Mouse (Mus musculus) intestine, postnatal 0 days (tissue): ENCODE measurements around the gene Henmt1. TPM values are rescaled to one million over a fixed set of nuclear protein-coding genes. Genes with fewer than 3 reads are reported as not detected.

Source experiments
- ATAC-seq: fragments of 200-750 bp; cut with Nextera tagmentation; 2 replicates; pipeline ENCODE4 v1.8.0; 2017; ENCODE audit warnings: mild to moderate bottlenecking, moderate TSS enrichment, moderate library complexity
- H3K27ac ChIP-seq: fragments of 300-500 bp; sonication (generic); 2 replicates; pipeline ENCODE4 v1.5.1; 2014; ENCODE audit warnings: mild to moderate bottlenecking, low read depth, low read length, moderate library complexity
- H3K27me3 ChIP-seq: fragments of 300-500 bp; sonication (generic); replicated peaks from 2 replicates; pipeline ENCODE4 v1.6.1; 2014; ENCODE audit warnings: low read length, mixed read lengths; ENCODE audit not compliant: control insufficient read depth, insufficient read depth
- H3K36me3 ChIP-seq: fragments of 300-500 bp; sonication (generic); 2 replicates; pipeline ENCODE4 v1.6.1; 2014; ENCODE audit warnings: mild to moderate bottlenecking, moderate library complexity; ENCODE audit not compliant: control insufficient read depth, insufficient read depth
- H3K4me1 ChIP-seq: fragments of 300-500 bp; sonication (generic); replicated peaks from 2 replicates; pipeline ENCODE4 v1.6.1; 2014; ENCODE audit warnings: antibody characterized with exemption, low read length, mixed read lengths; ENCODE audit not compliant: control insufficient read depth, insufficient read depth
- H3K4me2 ChIP-seq: fragments of 300-500 bp; sonication (generic); replicated peaks from 2 replicates; pipeline ENCODE4 v1.6.1; 2014; ENCODE audit warnings: low read depth, mild to moderate bottlenecking, moderate library complexity
- H3K4me3 ChIP-seq: fragments of 300-500 bp; sonication (generic); 2 replicates; pipeline ENCODE4 v1.5.1; 2014; ENCODE audit warnings: low read depth, low read length
- H3K9ac ChIP-seq: fragments of 300-500 bp; sonication (generic); 2 replicates; pipeline ENCODE4 v1.6.1; 2014; ENCODE audit warnings: mild to moderate bottlenecking, low read depth, low read length
- H3K9me3 ChIP-seq: fragments of 300-500 bp; sonication (generic); 2 replicates; pipeline ENCODE4 v1.6.1; 2016; ENCODE audit warnings: mixed run types; ENCODE audit not compliant: control insufficient read depth
- CTCF ChIP-seq: sonication (generic); IDR thresholded peaks from 2 replicates; pipeline ENCODE4 v1.5.1; 2016; ENCODE audit warnings: low read depth, mild to moderate bottlenecking, control low read depth, antibody characterized with exemption, moderate library complexity
- WGBS: fragments of 180-500 bp; shearing (Covaris S2); extraction: QIAGEN DNeasy Blood & Tissue Kit; methylation state at CpG from one replicate; pipeline ENCODE4 v1.1.7; 2014; 5-methylcytosine and 5-hydroxymethylcytosine counted together
- polyA plus RNA-seq: library from polyadenylated mRNA; unstranded; fragments of >200 nt; fragmentation: Nextera tagmentation; extraction: Ambion mirVana; gene quantifications from 2 replicates; pipeline ENCODE4 v1.2.1, GENCODE M21; 2015

Gene Henmt1
- polyA plus RNA-seq, 1 experiment from 2014 or later, result 0.38 TPM

- no peaks in the 10 kb centered on the region for H3K4me1 ChIP-seq
- H3K9me3 ChIP-seq, result no peaks in the 10 kb centered on the region
- no peak overlapping the region for H3K4me3 ChIP-seq
- H3K36me3 ChIP-seq, result peaks cover 39% of the 10 kb centered on the region
- no peak for ATAC-seq
- TF ChIP-seq CTCF, result no peak
- H3K9ac ChIP-seq, result no peak overlapping the region
- H3K27me3 ChIP-seq, result no peaks in the 10 kb centered on the region
- H3K27ac ChIP-seq, result no peak overlapping the region
- WGBS, result 72% methylated on average over 5 of the region's 5 CpGs
- H3K4me2 ChIP-seq, result no peak overlapping the region
Observed at GRCm38 (mm10) chr3:108900681-108901080, 39.0 kb upstream of the Henmt1 start.

GRCm38 (mm10) chr3:108902038-108902437 is 37.6 kb upstream of the Henmt1 start:
- Histone ChIP-seq H3K9ac (no peak overlapping the region), H3K36me3 (peaks cover 51% of the 10 kb centered on the region), H3K4me3 (no peak overlapping the region), H3K27ac (no peak overlapping the region), H3K4me2 (no peak overlapping the region), H3K9me3 (no peaks in the 10 kb centered on the region), H3K27me3 (no peaks in the 10 kb centered on the region), H3K4me1 (no peaks in the 10 kb centered on the region)
- TF ChIP-seq CTCF, result peak; percentile 40
- ATAC-seq, result no peak
- 55% methylated on average over 2 of the region's 2 CpGs for WGBS

- 77% methylated on average over 6 of the region's 6 CpGs for WGBS
- Histone ChIP-seq H3K4me2 (no peak overlapping the region), H3K4me3 (no peak overlapping the region), H3K27me3 (no peaks in the 10 kb centered on the region), H3K4me1 (no peaks in the 10 kb centered on the region), H3K9me3 (no peaks in the 10 kb centered on the region), H3K9ac (no peak overlapping the region; the same call in 1 of the 2 replicates), H3K36me3 (peaks cover 60% of the 10 kb centered on the region), H3K27ac (no peak overlapping the region)
- no peak for ATAC-seq
- no peak for TF ChIP-seq CTCF
Observed at GRCm38 (mm10) chr3:108902934-108903333, 36.7 kb upstream of the Henmt1 start.

GRCm38 (mm10) chr3:108910303-108911080 is 29.2 kb upstream of the Henmt1 start:
- under 1% methylated on average over 31 of the region's 32 CpGs for WGBS
- peak overlapping the region; percentile 99 for H3K27ac ChIP-seq
- H3K4me3 ChIP-seq, result peak overlapping the region; percentile 73
- no peaks in the 10 kb centered on the region for H3K9me3 ChIP-seq
- peak overlapping the region; percentile 82 for H3K9ac ChIP-seq
- TF ChIP-seq CTCF, result no peak
- H3K27me3 ChIP-seq, result no peaks in the 10 kb centered on the region
- ATAC-seq, result 0 out of 2 replicates have a peak, but pooled peaks have one; percentile 0
- peak overlapping the region; percentile 90 for H3K4me2 ChIP-seq
- peaks cover 23% of the 10 kb centered on the region for H3K36me3 ChIP-seq
- no peaks in the 10 kb centered on the region for H3K4me1 ChIP-seq

DNA sequence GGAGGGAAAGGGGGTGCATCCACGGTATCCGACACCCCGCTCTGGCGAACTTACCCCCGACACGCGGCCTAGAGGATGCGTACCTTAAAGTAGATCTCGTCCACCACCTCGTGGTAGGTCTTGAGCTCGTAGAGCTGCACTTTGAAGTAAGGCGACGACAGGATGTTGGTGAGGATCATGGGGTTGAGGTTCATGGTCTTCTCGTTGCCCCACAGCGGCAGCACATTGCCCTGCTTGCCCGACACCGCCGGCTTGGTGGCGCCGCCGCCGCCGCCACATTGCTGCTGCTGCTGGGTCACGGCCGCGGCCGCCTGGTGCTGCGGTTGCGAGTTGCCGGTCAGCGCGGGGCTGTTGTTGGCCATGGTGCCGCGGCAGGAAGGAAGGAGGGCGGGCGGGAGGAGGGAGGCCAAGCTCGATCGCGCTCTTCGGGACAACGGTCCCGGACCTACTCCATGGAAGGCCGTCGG is 28.6 kb upstream of the Henmt1 start:
- ATAC-seq, result peak; percentile 88
- TF ChIP-seq CTCF, result peak; percentile 75
- Histone ChIP-seq H3K9ac (peak overlapping the region; percentile 82), H3K4me2 (peak overlapping the region; percentile 90), H3K27ac (peak overlapping the region; percentile 99), H3K27me3 (no peaks in the 10 kb centered on the region), H3K4me3 (peak overlapping the region; percentile 73), H3K9me3 (no peaks in the 10 kb centered on the region), H3K4me1 (no peaks in the 10 kb centered on the region), H3K36me3 (peaks cover 18% of the 10 kb centered on the region; the same call in 1 of the 2 replicates)
- WGBS, result under 1% methylated on average over 43 of the region's 44 CpGs

- WGBS, result under 1% methylated on average over 53 of the region's 53 CpGs
- no peak for TF ChIP-seq CTCF
- Histone ChIP-seq H3K4me1 (no peaks in the 10 kb centered on the region), H3K9ac (peak within 1 kb of the TSS; percentile 82), H3K27ac (peak within 1 kb of the TSS; percentile 99), H3K36me3 (peaks cover 12% of the 10 kb centered on the region; the same call in 1 of the 2 replicates), H3K9me3 (no peaks in the 10 kb centered on the region), H3K4me3 (peak within 1 kb of the TSS; percentile 73), H3K4me2 (peak within 1 kb of the TSS; percentile 90), H3K27me3 (no peaks in the 10 kb centered on the region)
- ATAC-seq, result peak; percentile 98
Observed at GRCm38 (mm10) chr3:108911548-108912413, 27.9 kb upstream of the Henmt1 start, which contains the start of gene Prpf38b. TSS of gene Prpf38b (minus strand) at chr3:108911727.
